In genomic region chr5:132182077-132182476, GRCm38 (mm10) we compare ENCODE assay signal across 17 mouse cellular contexts.
"Had no signal": no experiment of that assay in that cellular context is flagged by ENCODE, and none has a peak within 500 bp of the region (broad histone marks: within the 10 kb centered on the region; RNA-seq: fewer than 3 reads in every experiment).

No protein-coding gene starts in this region.

- DNase-seq: lung, adult 2 months; lung, postnatal 14 days; lung, postnatal 36 days; right cerebral cortex, postnatal 14 days; thymus, adult 2 months; thymus, postnatal 25 days; thymus, postnatal 4 days had no signal

- H3K27ac ChIP-seq: lung, embryonic 15.5 days; macrophage; midbrain, embryonic 13.5 days; midbrain, embryonic 15.5 days; neural tube, embryonic 12.5 days; stomach, embryonic 15.5 days; stomach, postnatal 0 days had no signal

- H3K36me3 ChIP-seq: lung, embryonic 15.5 days; midbrain, embryonic 13.5 days; midbrain, embryonic 15.5 days; neural tube, embryonic 12.5 days; stomach, embryonic 15.5 days had no signal

- H3K4me2 ChIP-seq: lung, embryonic 15.5 days; midbrain, embryonic 11.5 days; midbrain, embryonic 13.5 days; midbrain, embryonic 15.5 days; neural tube, embryonic 12.5 days; stomach, embryonic 15.5 days had no signal

- H3K9me3 ChIP-seq: lung, embryonic 15.5 days; megakaryocyte, embryonic 14.5 days; midbrain, embryonic 13.5 days; midbrain, embryonic 15.5 days; neural tube, embryonic 12.5 days; stomach, embryonic 15.5 days had no signal

- ATAC-seq: lung, postnatal 0 days; midbrain, embryonic 13.5 days; midbrain, embryonic 15.5 days had no signal

- H3K4me3 ChIP-seq: lung, embryonic 15.5 days; megakaryocyte, embryonic 14.5 days; midbrain, embryonic 13.5 days; midbrain, embryonic 15.5 days; neural tube, embryonic 12.5 days; stomach, embryonic 15.5 days had no signal

- H3K27me3 ChIP-seq: lung, embryonic 15.5 days; megakaryocyte, embryonic 14.5 days; midbrain, embryonic 13.5 days; midbrain, embryonic 15.5 days; neural tube, embryonic 12.5 days; stomach, embryonic 15.5 days had no signal

- H3K4me1 ChIP-seq: megakaryocyte, embryonic 14.5 days; stomach, embryonic 15.5 days had no signal

- H3K9ac ChIP-seq: lung, embryonic 15.5 days; midbrain, embryonic 13.5 days; midbrain, embryonic 15.5 days; neural tube, embryonic 12.5 days; stomach, embryonic 15.5 days had no signal
